Mouse (Mus musculus) MN1 (cell line): Measurements from ENCODE around the gene Ntm.

Experiments
- DNase-seq: peaks from one replicate; pipeline ENCODE4 v3.0.0-alpha.2; 2016; ENCODE audit warnings: low spot score

Ntm gene

GRCm38 (mm10) chr9:29657761-29658465, 305.0 kb downstream of the Ntm start:
- no peak for DNase-seq

GRCm38 (mm10) chr9:29654885-29655284, 308.1 kb downstream of the Ntm start:
- DNase-seq = no peak

- DNase-seq = no peak
These were observed 309.2 kb downstream of the Ntm start for GRCm38 (mm10) chr9:29653678-29654235.

GRCm38 (mm10) chr9:29652854-29653253, 310.1 kb downstream of the Ntm start:
- DNase-seq = no peak

GRCm38 (mm10) chr9:29651856-29652255, 311.1 kb downstream of the Ntm start:
- no peak for DNase-seq

- DNase-seq = no peak
These were observed 311.7 kb downstream of the Ntm start for GRCm38 (mm10) chr9:29651226-29651625.

- peak; percentile 5 for DNase-seq
These were observed 312.3 kb downstream of the Ntm start for GRCm38 (mm10) chr9:29650679-29651078.

GRCm38 (mm10) chr9:29650266-29650665, 312.7 kb downstream of the Ntm start:
- no peak for DNase-seq

- no peak for DNase-seq
These were observed 314.7 kb downstream of the Ntm start for GRCm38 (mm10) chr9:29648256-29648655.

GRCm38 (mm10) chr9:29647764-29648163, 315.2 kb downstream of the Ntm start:
- DNase-seq = no peak

- DNase-seq = no peak
These were observed 317.0 kb downstream of the Ntm start for GRCm38 (mm10) chr9:29645796-29646400.

GRCm38 (mm10) chr9:29642997-29643657, 319.8 kb downstream of the Ntm start:
- no peak for DNase-seq

- no peak for DNase-seq
These were observed 325.6 kb downstream of the Ntm start for GRCm38 (mm10) chr9:29637335-29637734.

- no peak for DNase-seq
These were observed 345.8 kb downstream of the Ntm start for GRCm38 (mm10) chr9:29617181-29617580.

- DNase-seq = no peak
These were observed 350.8 kb downstream of the Ntm start for GRCm38 (mm10) chr9:29612020-29612612.

GRCm38 (mm10) chr9:29610867-29611266, 352.1 kb downstream of the Ntm start:
- no peak for DNase-seq

GRCm38 (mm10) chr9:29597665-29598064, 365.3 kb downstream of the Ntm start:
- DNase-seq = no peak

GRCm38 (mm10) chr9:29595321-29595720, 367.6 kb downstream of the Ntm start:
- no peak for DNase-seq

- DNase-seq = no peak
These were observed 368.2 kb downstream of the Ntm start for GRCm38 (mm10) chr9:29594537-29595294.

GRCm38 (mm10) chr9:29587376-29587775, 375.6 kb downstream of the Ntm start:
- DNase-seq = no peak

GRCm38 (mm10) chr9:29586381-29586770, 376.6 kb downstream of the Ntm start:
- DNase-seq = no peak
